Mouse (Mus musculus): ENCODE data around the gene Mrpl28. TPM values are rescaled to one million over a fixed set of nuclear protein-coding genes. Genes with fewer than 3 reads are reported as not detected.
"Not testable (repeated sequence)": the region's sequence is repeated elsewhere in the genome, so short reads cannot be mapped to it uniquely, and the experiment has no call there.

Gene Mrpl28
- polyA plus RNA-seq, 1 experiment from 2014 or later, result 135 TPM

- H3K4me3 ChIP-seq (ENCODE audit: low read depth, low read length), result peak overlapping the region; percentile 65
- no peaks in the 10 kb centered on the region for H3K27me3 ChIP-seq (ENCODE audit: control insufficient read depth, insufficient read depth, low read length)
- H3K36me3 ChIP-seq (ENCODE audit: control insufficient read depth, insufficient read depth, low read length), result no peaks in the 10 kb centered on the region
- no peak for ATAC-seq (ENCODE audit: low FRiP score, low TSS enrichment)
- H3K9me3 ChIP-seq (ENCODE audit: control insufficient read depth, low read length), result no peaks in the 10 kb centered on the region
- no peak for TF ChIP-seq CTCF (IDR thresholded peaks at IDR 0.05; ENCODE audit: low read depth)
- TF ChIP-seq EP300 (optimal IDR thresholded peaks at IDR 0.05), result no peak
- DNase-seq (ENCODE audit: low spot score), result no peak
- peaks cover 3% of the 10 kb centered on the region; the same call in 1 of the 2 replicates for H3K4me1 ChIP-seq (replicated peaks; ENCODE audit: control insufficient read depth, insufficient read depth)
- no peak overlapping the region for H3K27ac ChIP-seq (replicated peaks)
- WGBS, result 32% methylated on average over 9 of the region's 9 CpGs
- H3K4me2 ChIP-seq (replicated peaks; ENCODE audit: low read depth), result peak overlapping the region; percentile 93
- H3K9ac ChIP-seq (ENCODE audit: low read length), result peak overlapping the region; percentile 76
Observed at GRCm38 (mm10) chr17:26094531-26095110, 28.7 kb upstream of the Mrpl28 start.

DNA sequence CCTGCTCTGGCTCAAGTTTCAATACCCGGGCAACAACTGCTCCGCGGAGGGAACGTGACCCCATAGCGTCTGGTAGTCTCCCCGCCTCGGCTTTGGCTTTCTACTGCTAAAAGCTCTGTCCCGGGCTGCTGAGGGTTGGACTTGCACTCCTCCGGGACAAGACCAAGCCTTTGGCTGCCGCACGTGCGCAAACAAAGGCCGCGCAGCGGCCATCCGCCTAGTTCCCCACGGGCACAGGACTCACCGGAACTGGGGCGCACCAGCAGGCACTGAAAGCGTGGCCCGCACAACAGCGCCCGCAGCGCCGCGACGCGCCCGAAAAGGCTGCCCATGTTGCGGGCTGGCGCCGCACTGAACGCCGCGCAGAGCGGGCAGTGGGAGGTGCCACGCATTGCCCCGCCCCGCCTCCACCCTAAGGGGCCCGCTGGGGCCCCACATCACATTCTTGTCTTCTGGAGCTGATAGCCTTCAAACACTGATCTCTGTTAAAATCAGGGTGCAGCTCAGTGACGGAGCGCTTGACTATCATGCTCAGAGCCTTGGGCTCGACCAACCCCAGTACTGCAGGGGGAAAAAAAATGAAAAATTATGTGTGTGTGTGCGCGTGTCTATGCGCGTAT, 28.1 kb upstream of the Mrpl28 start, which contains the start of gene Nme4:
Nme4 (minus strand) TSS at position 482 of the 620 bp plus-strand sequence.
- DNase-seq (ENCODE audit: low spot score), result peak; percentile 75
- peak within 1 kb of the TSS; percentile 65 for H3K4me3 ChIP-seq (ENCODE audit: low read depth, low read length)
- no peaks in the 10 kb centered on the region for H3K36me3 ChIP-seq (ENCODE audit: control insufficient read depth, insufficient read depth, low read length)
- H3K27ac ChIP-seq (replicated peaks), result peak within 1 kb of the TSS; percentile 65; the same call in 1 of the 2 replicates
- H3K27me3 ChIP-seq (ENCODE audit: control insufficient read depth, insufficient read depth, low read length), result no peaks in the 10 kb centered on the region
- TF ChIP-seq EP300 (optimal IDR thresholded peaks at IDR 0.05) (no peak), CTCF (IDR thresholded peaks at IDR 0.05; ENCODE audit: low read depth) (no peak)
- H3K4me1 ChIP-seq (replicated peaks; ENCODE audit: control insufficient read depth, insufficient read depth), result peaks cover 3% of the 10 kb centered on the region; the same call in 1 of the 2 replicates
- H3K9ac ChIP-seq (ENCODE audit: low read length), result peak within 1 kb of the TSS; percentile 76
- peak within 1 kb of the TSS; percentile 93 for H3K4me2 ChIP-seq (replicated peaks; ENCODE audit: low read depth)
- ATAC-seq (ENCODE audit: low FRiP score, low TSS enrichment), result peak; percentile 58
- under 1% methylated on average over 46 of the region's 47 CpGs for WGBS
- no peaks in the 10 kb centered on the region for H3K9me3 ChIP-seq (ENCODE audit: control insufficient read depth, low read length)

- H3K4me1 ChIP-seq (replicated peaks; ENCODE audit: control insufficient read depth, insufficient read depth), result peaks cover 3% of the 10 kb centered on the region; the same call in 1 of the 2 replicates
- H3K9ac ChIP-seq (ENCODE audit: low read length), result no peak overlapping the region
- no peak overlapping the region for H3K4me3 ChIP-seq (ENCODE audit: low read depth, low read length)
- no peak for ATAC-seq (ENCODE audit: low FRiP score, low TSS enrichment)
- no peak for DNase-seq (ENCODE audit: low spot score)
- whole genome bisulfite sequencing, result 87% methylated on average over 7 of the region's 7 CpGs
- TF ChIP-seq EP300 (optimal IDR thresholded peaks at IDR 0.05) (no peak), CTCF (IDR thresholded peaks at IDR 0.05; ENCODE audit: low read depth) (no peak)
- no peak overlapping the region for H3K4me2 ChIP-seq (replicated peaks; ENCODE audit: low read depth)
- no peaks in the 10 kb centered on the region for H3K9me3 ChIP-seq (ENCODE audit: control insufficient read depth, low read length)
- no peak overlapping the region for H3K27ac ChIP-seq (replicated peaks)
- H3K27me3 ChIP-seq (ENCODE audit: control insufficient read depth, insufficient read depth, low read length), result no peaks in the 10 kb centered on the region
- H3K36me3 ChIP-seq (ENCODE audit: control insufficient read depth, insufficient read depth, low read length), result no peaks in the 10 kb centered on the region
Observed at GRCm38 (mm10) chr17:26098461-26098860, 24.8 kb upstream of the Mrpl28 start.

DNA sequence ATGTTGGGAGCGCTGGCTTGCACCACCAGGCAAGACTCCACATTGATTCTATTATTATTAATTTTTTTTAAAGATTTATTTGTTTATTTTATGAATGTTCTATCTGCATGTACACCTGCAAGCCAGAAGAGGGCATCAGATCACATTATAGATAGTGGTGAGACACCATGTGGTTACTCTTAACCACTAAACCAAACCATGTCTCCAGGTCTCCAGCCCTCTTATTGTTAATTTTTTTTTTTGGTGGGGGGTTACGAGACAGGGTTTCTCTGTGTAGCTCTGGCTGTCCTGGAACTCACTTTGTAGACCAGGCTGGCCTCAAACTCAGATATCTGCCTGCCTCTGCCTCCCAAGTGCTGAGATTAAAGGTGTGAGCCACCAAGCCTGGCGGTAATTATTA, 24.0 kb upstream of the Mrpl28 start:
- H3K4me2 ChIP-seq (replicated peaks; ENCODE audit: low read depth); ATAC-seq (ENCODE audit: low FRiP score, low TSS enrichment); H3K4me1 ChIP-seq (replicated peaks; ENCODE audit: control insufficient read depth, insufficient read depth); H3K9me3 ChIP-seq (ENCODE audit: control insufficient read depth, low read length); H3K36me3 ChIP-seq (ENCODE audit: control insufficient read depth, insufficient read depth, low read length); H3K9ac ChIP-seq (ENCODE audit: low read length); H3K4me3 ChIP-seq (ENCODE audit: low read depth, low read length); H3K27ac ChIP-seq (replicated peaks); H3K27me3 ChIP-seq (ENCODE audit: control insufficient read depth, insufficient read depth, low read length); DNase-seq (ENCODE audit: low spot score): not testable (repeated sequence)
- 63% methylated on average over 3 of the region's 3 CpGs for WGBS
- TF ChIP-seq CTCF (IDR thresholded peaks at IDR 0.05; ENCODE audit: low read depth), result peak; percentile 63

DNA sequence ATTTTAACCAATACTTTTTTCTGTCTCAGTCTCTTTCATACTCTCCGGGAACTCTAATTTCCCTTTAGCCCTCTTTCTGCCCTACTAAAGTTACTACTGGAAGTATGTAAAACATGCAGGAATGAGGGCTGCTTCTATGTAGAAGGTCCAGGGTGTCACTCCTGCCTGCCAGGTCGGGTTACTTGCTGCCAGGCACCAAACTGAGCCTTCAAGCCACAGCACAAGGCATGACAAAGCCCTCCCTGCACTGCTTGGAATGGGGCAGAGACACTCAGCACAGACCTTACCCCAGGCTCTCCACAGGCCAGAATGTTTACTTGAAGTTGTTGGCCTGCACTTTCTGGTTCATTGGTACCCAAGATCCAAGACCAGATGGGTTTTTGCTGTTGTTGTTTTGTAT, 23.1 kb upstream of the Mrpl28 start:
- DNase-seq (ENCODE audit: low spot score), result no peak
- Histone ChIP-seq H3K27me3 (ENCODE audit: control insufficient read depth, insufficient read depth, low read length) (no peaks in the 10 kb centered on the region), H3K9me3 (ENCODE audit: control insufficient read depth, low read length) (no peaks in the 10 kb centered on the region), H3K4me2 (replicated peaks; ENCODE audit: low read depth) (no peak overlapping the region), H3K36me3 (ENCODE audit: control insufficient read depth, insufficient read depth, low read length) (no peaks in the 10 kb centered on the region), H3K27ac (replicated peaks) (no peak overlapping the region), H3K4me1 (replicated peaks; ENCODE audit: control insufficient read depth, insufficient read depth) (no peaks in the 10 kb centered on the region), H3K4me3 (ENCODE audit: low read depth, low read length) (no peak overlapping the region), H3K9ac (ENCODE audit: low read length) (no peak overlapping the region)
- 50% methylated on average over 2 of the region's 2 CpGs for WGBS
- ATAC-seq (ENCODE audit: low FRiP score, low TSS enrichment), result no peak
- TF ChIP-seq CTCF (IDR thresholded peaks at IDR 0.05; ENCODE audit: low read depth) (no peak), EP300 (optimal IDR thresholded peaks at IDR 0.05) (no peak)

GRCm38 (mm10) chr17:26101478-26101877, 21.8 kb upstream of the Mrpl28 start:
- H3K36me3 ChIP-seq (ENCODE audit: control insufficient read depth, insufficient read depth, low read length), result no peaks in the 10 kb centered on the region
- no peak for TF ChIP-seq CTCF (IDR thresholded peaks at IDR 0.05; ENCODE audit: low read depth)
- no peak for TF ChIP-seq EP300 (optimal IDR thresholded peaks at IDR 0.05)
- H3K27ac ChIP-seq (replicated peaks), result no peak overlapping the region
- 52% methylated on average over 3 of the region's 4 CpGs for WGBS
- peak; percentile 58 for DNase-seq (ENCODE audit: low spot score)
- H3K27me3 ChIP-seq (ENCODE audit: control insufficient read depth, insufficient read depth, low read length), result no peaks in the 10 kb centered on the region
- ATAC-seq (ENCODE audit: low FRiP score, low TSS enrichment), result peak; percentile 72
- H3K9ac ChIP-seq (ENCODE audit: low read length), result no peak overlapping the region
- no peaks in the 10 kb centered on the region for H3K4me1 ChIP-seq (replicated peaks; ENCODE audit: control insufficient read depth, insufficient read depth)
- H3K4me2 ChIP-seq (replicated peaks; ENCODE audit: low read depth), result no peak overlapping the region
- H3K9me3 ChIP-seq (ENCODE audit: control insufficient read depth, low read length), result no peaks in the 10 kb centered on the region
- no peak overlapping the region for H3K4me3 ChIP-seq (ENCODE audit: low read depth, low read length)

Measured in stomach, postnatal 0 days (tissue).